Mouse (Mus musculus): ENCODE measurements around the gene Itm2c. TPM values are rescaled to one million over a fixed set of nuclear protein-coding genes. Genes with fewer than 3 reads are reported as not detected.
A peak's percentile ranks its signal among the peaks of the same experiment; 100 is the strongest.

Gene Itm2c
- total RNA-seq, 1 experiment = 82.9 TPM

- no peak overlapping the region for H3K9ac ChIP-seq (ENCODE audit: insufficient read depth, low read depth, low read length, poor library complexity, severe bottlenecking)
- peak; percentile 65 for DNase-seq (ENCODE audit: low read depth, low spot score)
- no peak overlapping the region for H3K4me3 ChIP-seq (ENCODE audit: insufficient read depth in 1 of 2, low read depth in 1 of 2, low read length in 2 of 2, poor library complexity in 1 of 2, severe bottlenecking in 1 of 2)
- no peaks in the 10 kb centered on the region for H3K9me3 ChIP-seq (ENCODE audit: control insufficient read depth, insufficient read depth, low read depth, low read length)
- in situ Hi-C loops (cut with MboI; ENCODE audit: low sequenced_read_pairs in 2 of 2, unreplicated experiment in 2 of 2) = no loop called here
- no peak for TF ChIP-seq ZNF384 (IDR thresholded peaks at IDR 0.05; ENCODE audit: low read depth, low read length)
- peak; percentile 82 for TF ChIP-seq ZC3H11A (IDR thresholded peaks at IDR 0.05; ENCODE audit: borderline replicate concordance, low read depth, low read length)
- no peaks in the 10 kb centered on the region for H3K36me3 ChIP-seq (ENCODE audit: control insufficient read depth, insufficient read depth, low read length, poor library complexity, severe bottlenecking)
- no peaks in the 10 kb centered on the region for H3K4me1 ChIP-seq (ENCODE audit: control insufficient read depth in 2 of 2, insufficient read depth in 2 of 2, low read length in 2 of 2, poor library complexity in 1 of 2)
- no peak overlapping the region for H3K27ac ChIP-seq (ENCODE audit: insufficient read depth, low read depth, low read length, poor library complexity, severe bottlenecking)
These were observed 41.2 kb downstream of the Itm2c start for GRCm38 (mm10) chr1:85935148-85935852.

GRCm38 (mm10) chr1:85936265-85936664 is 42.2 kb downstream of the Itm2c start:
- no peaks in the 10 kb centered on the region for H3K4me1 ChIP-seq (ENCODE audit: control insufficient read depth in 2 of 2, insufficient read depth in 2 of 2, low read length in 2 of 2, poor library complexity in 1 of 2)
- DNase-seq (ENCODE audit: low read depth, low spot score) = no peak
- in situ Hi-C loops (cut with MboI; ENCODE audit: low sequenced_read_pairs in 2 of 2, unreplicated experiment in 2 of 2) = no loop called here
- no peak overlapping the region for H3K9ac ChIP-seq (ENCODE audit: insufficient read depth, low read depth, low read length, poor library complexity, severe bottlenecking)
- H3K36me3 ChIP-seq (ENCODE audit: control insufficient read depth, insufficient read depth, low read length, poor library complexity, severe bottlenecking) = no peaks in the 10 kb centered on the region
- no peak overlapping the region for H3K4me3 ChIP-seq (ENCODE audit: insufficient read depth in 1 of 2, low read depth in 1 of 2, low read length in 2 of 2, poor library complexity in 1 of 2, severe bottlenecking in 1 of 2)
- TF ChIP-seq ZC3H11A (IDR thresholded peaks at IDR 0.05; ENCODE audit: borderline replicate concordance, low read depth, low read length) (no peak), CHD2 (IDR thresholded peaks at IDR 0.05; ENCODE audit: low read depth, low read length) (no peak), MAFK (IDR thresholded peaks at IDR 0.05; ENCODE audit: insufficient read depth, low read depth, low read length) (no peak), ZNF384 (IDR thresholded peaks at IDR 0.05; ENCODE audit: low read depth, low read length) (no peak), HCFC1 (IDR thresholded peaks at IDR 0.05; ENCODE audit: borderline replicate concordance, insufficient read depth, low read length) (no peak)
- H3K27ac ChIP-seq (ENCODE audit: insufficient read depth, low read depth, low read length, poor library complexity, severe bottlenecking) = no peak overlapping the region
- no peaks in the 10 kb centered on the region for H3K9me3 ChIP-seq (ENCODE audit: control insufficient read depth, insufficient read depth, low read depth, low read length)

- no peak for DNase-seq (ENCODE audit: low read depth, low spot score)
These were observed 43.2 kb downstream of the Itm2c start for GRCm38 (mm10) chr1:85937323-85937722.

GRCm38 (mm10) chr1:85942318-85942717 is 48.2 kb downstream of the Itm2c start:
- H3K4me3 ChIP-seq (ENCODE audit: insufficient read depth in 1 of 2, low read depth in 1 of 2, low read length in 2 of 2, poor library complexity in 1 of 2, severe bottlenecking in 1 of 2) = no peak overlapping the region
- H3K9me3 ChIP-seq (ENCODE audit: control insufficient read depth, insufficient read depth, low read depth, low read length) = no peaks in the 10 kb centered on the region
- no peak overlapping the region for H3K27ac ChIP-seq (ENCODE audit: insufficient read depth, low read depth, low read length, poor library complexity, severe bottlenecking)
- H3K4me1 ChIP-seq (ENCODE audit: control insufficient read depth in 2 of 2, insufficient read depth in 2 of 2, low read length in 2 of 2, poor library complexity in 1 of 2) = no peaks in the 10 kb centered on the region
- TF ChIP-seq CHD2 (IDR thresholded peaks at IDR 0.05; ENCODE audit: low read depth, low read length) (no peak), ZC3H11A (IDR thresholded peaks at IDR 0.05; ENCODE audit: borderline replicate concordance, low read depth, low read length) (no peak), MAFK (IDR thresholded peaks at IDR 0.05; ENCODE audit: insufficient read depth, low read depth, low read length) (no peak), ZNF384 (IDR thresholded peaks at IDR 0.05; ENCODE audit: low read depth, low read length) (no peak), HCFC1 (IDR thresholded peaks at IDR 0.05; ENCODE audit: borderline replicate concordance, insufficient read depth, low read length) (no peak)
- no peak overlapping the region for H3K9ac ChIP-seq (ENCODE audit: insufficient read depth, low read depth, low read length, poor library complexity, severe bottlenecking)
- no peak for DNase-seq (ENCODE audit: low read depth, low spot score)
- H3K36me3 ChIP-seq (ENCODE audit: control insufficient read depth, insufficient read depth, low read length, poor library complexity, severe bottlenecking) = no peaks in the 10 kb centered on the region
- in situ Hi-C loops (cut with MboI; ENCODE audit: low sequenced_read_pairs in 2 of 2, unreplicated experiment in 2 of 2) = no loop called here

More at GRCm38 (mm10) chr1:85937323-85937722, 43.2 kb downstream of the Itm2c start:
- in situ Hi-C loops (cut with MboI; ENCODE audit: low sequenced_read_pairs in 2 of 2, unreplicated experiment in 2 of 2) = no loop called here
- no peaks in the 10 kb centered on the region for H3K9me3 ChIP-seq (ENCODE audit: control insufficient read depth, insufficient read depth, low read depth, low read length)
- H3K4me1 ChIP-seq (ENCODE audit: control insufficient read depth in 2 of 2, insufficient read depth in 2 of 2, low read length in 2 of 2, poor library complexity in 1 of 2) = no peaks in the 10 kb centered on the region
- H3K27ac ChIP-seq (ENCODE audit: insufficient read depth, low read depth, low read length, poor library complexity, severe bottlenecking) = no peak overlapping the region
- no peak overlapping the region for H3K4me3 ChIP-seq (ENCODE audit: insufficient read depth in 1 of 2, low read depth in 1 of 2, low read length in 2 of 2, poor library complexity in 1 of 2, severe bottlenecking in 1 of 2)
- H3K9ac ChIP-seq (ENCODE audit: insufficient read depth, low read depth, low read length, poor library complexity, severe bottlenecking) = no peak overlapping the region
- TF ChIP-seq MAFK (IDR thresholded peaks at IDR 0.05; ENCODE audit: insufficient read depth, low read depth, low read length) (no peak), ZNF384 (IDR thresholded peaks at IDR 0.05; ENCODE audit: low read depth, low read length) (no peak), HCFC1 (IDR thresholded peaks at IDR 0.05; ENCODE audit: borderline replicate concordance, insufficient read depth, low read length) (no peak), ZC3H11A (IDR thresholded peaks at IDR 0.05; ENCODE audit: borderline replicate concordance, low read depth, low read length) (no peak), CHD2 (IDR thresholded peaks at IDR 0.05; ENCODE audit: low read depth, low read length) (no peak)
- H3K36me3 ChIP-seq (ENCODE audit: control insufficient read depth, insufficient read depth, low read length, poor library complexity, severe bottlenecking) = no peaks in the 10 kb centered on the region
